Mouse (Mus musculus) G1E (cell line): ENCODE results near the gene Gon7. TPM values are rescaled to one million over a fixed set of nuclear protein-coding genes. Genes with fewer than 3 reads are reported as not detected.

Experiments
- ATAC-seq: 2 replicates; pipeline ENCODE4 v1.8.0; 2016; ENCODE audit warnings: mild to moderate bottlenecking; ENCODE audit not compliant: insufficient number of reproducible peaks, poor library complexity, low FRiP score, severe bottlenecking; ENCODE audit errors: extremely low read depth
- DNase-seq: peaks from one replicate; pipeline ENCODE4 v3.0.0; 2012; ENCODE audit warnings: low spot score
- H3K27me3 ChIP-seq: 2 replicates; pipeline ENCODE4 v1.6.1; 2012; ENCODE audit warnings: mild to moderate bottlenecking, low read length, inconsistent platforms; ENCODE audit not compliant: insufficient read depth
- H3K36me3 ChIP-seq: replicated peaks from 2 replicates; pipeline ENCODE3; 2012; ENCODE audit warnings: mild to moderate bottlenecking, inconsistent platforms
- H3K4me1 ChIP-seq: 2 replicates; pipeline ENCODE4 v1.6.1; 2012; ENCODE audit warnings: low read depth, low read length, inconsistent platforms, mixed read lengths; ENCODE audit not compliant: insufficient read depth
- H3K4me3 ChIP-seq: 2 replicates; pipeline ENCODE4 v1.5.1; 2012; ENCODE audit warnings: low read depth, mild to moderate bottlenecking, inconsistent platforms, low read length, moderate library complexity, mixed read lengths
- H3K9me3 ChIP-seq: replicated peaks from 2 replicates; pipeline ENCODE4 v1.6.1; 2012; ENCODE audit warnings: inconsistent platforms
- CTCF ChIP-seq: IDR thresholded peaks from 2 replicates; pipeline ENCODE4 v1.5.1; 2012; ENCODE audit warnings: low read depth, low read length, inconsistent platforms, mixed read lengths
- GATA1 ChIP-seq: IDR thresholded peaks from 2 replicates; pipeline ENCODE4 v1.6.1; 2012; ENCODE audit warnings: borderline replicate concordance, low read length, inconsistent platforms, mixed read lengths
- GATA2 ChIP-seq: IDR thresholded peaks from 2 replicates; pipeline ENCODE4 v1.6.1; 2012; ENCODE audit warnings: low read depth, low read length, inconsistent platforms, borderline replicate concordance
- POLR2AphosphoS5 ChIP-seq: IDR thresholded peaks from 2 replicates; pipeline ENCODE4 v1.6.1; 2012; ENCODE audit warnings: low read depth, low read length, inconsistent platforms; ENCODE audit not compliant: insufficient replicate concordance
- TAL1 ChIP-seq: conservative IDR thresholded peaks from 2 replicates; pipeline ENCODE4 v1.6.1; 2012; ENCODE audit warnings: low read depth, low read length, inconsistent platforms, mixed read lengths
- polyA plus RNA-seq: library from polyadenylated mRNA; stranded (reverse); fragments of >175 nt; gene quantifications from 2 replicates; pipeline ENCODE4 v1.2.3, GENCODE M21; 2012
- total RNA-seq, 2 experiments: library from RNA; stranded (forward) in 1 of 2; stranded (reverse) in 1 of 2; fragments of 200-1000 nt in 1 of 2; fragments of >200 nt in 1 of 2; fragmentation: Nextera tagmentation in 1 of 2; gene quantifications; 2 replicates each; pipeline ENCODE4 v1.2.3; 2014 to 2017

Gon7 gene
- total and polyA plus RNA-seq, 3 experiments, result 22.7 to 61.5 (median 41.2) TPM

GRCm38 (mm10) chr12:102763696-102764095 lies 6.1 kb upstream of the Gon7 start:
- no peak for TF ChIP-seq POLR2AphosphoS5
- TF ChIP-seq CTCF, result no peak
- no peak for TF ChIP-seq GATA1
- no peak for TF ChIP-seq GATA2
- no peak for TF ChIP-seq TAL1
- no peak overlapping the region for H3K4me3 ChIP-seq
- ATAC-seq, result no peak
- DNase-seq, result no peak
- peaks cover 77% of the 10 kb centered on the region for H3K36me3 ChIP-seq
- peaks cover 24% of the 10 kb centered on the region for H3K4me1 ChIP-seq
- no peaks in the 10 kb centered on the region for H3K27me3 ChIP-seq
- no peaks in the 10 kb centered on the region for H3K9me3 ChIP-seq

GRCm38 (mm10) chr12:102761668-102762067 lies 4.1 kb upstream of the Gon7 start:
- Histone ChIP-seq H3K9me3 (no peaks in the 10 kb centered on the region), H3K4me3 (no peak overlapping the region), H3K27me3 (no peaks in the 10 kb centered on the region), H3K4me1 (peaks cover 27% of the 10 kb centered on the region), H3K36me3 (peaks cover 58% of the 10 kb centered on the region)
- ATAC-seq (no peak), DNase-seq (no peak)
- TF ChIP-seq GATA2 (no peak), POLR2AphosphoS5 (no peak), GATA1 (no peak), CTCF (no peak), TAL1 (no peak)

DNA sequence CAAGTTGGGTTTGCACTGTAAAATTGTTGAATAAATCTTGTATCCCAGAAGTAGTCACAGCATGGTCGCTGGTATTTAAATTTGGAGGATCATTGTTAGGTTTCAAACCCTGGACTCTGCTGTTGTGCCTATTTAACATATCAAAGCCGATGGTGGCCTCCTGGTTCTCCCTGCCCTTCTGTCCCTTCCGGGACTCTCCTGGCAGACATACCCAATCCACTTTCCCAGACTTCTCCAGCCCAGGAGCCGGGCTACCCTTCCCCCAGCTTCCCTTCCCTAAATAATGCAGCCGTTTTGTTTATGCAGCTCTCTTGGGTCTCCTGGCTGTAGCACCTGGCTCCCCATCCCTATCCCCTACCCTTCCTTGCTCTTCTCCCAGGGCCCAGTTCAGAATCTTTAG lies 1.3 kb upstream of the Gon7 start:
- peak overlapping the region; percentile 86 for H3K4me3 ChIP-seq
- no peak for TF ChIP-seq POLR2AphosphoS5
- TF ChIP-seq TAL1, result no peak
- no peak for TF ChIP-seq GATA2
- TF ChIP-seq GATA1, result no peak
- no peak for TF ChIP-seq CTCF
- no peaks in the 10 kb centered on the region for H3K27me3 ChIP-seq
- peaks cover 42% of the 10 kb centered on the region for H3K4me1 ChIP-seq
- H3K9me3 ChIP-seq, result no peaks in the 10 kb centered on the region
- DNase-seq (no peak), ATAC-seq (no peak)
- peaks cover 55% of the 10 kb centered on the region for H3K36me3 ChIP-seq

- DNase-seq, result peak; percentile 20
Measured at GRCm38 (mm10) chr12:102758403-102758756, 777 bp upstream of the Gon7 start, which contains the start of gene Gm20604. Gene Gm20604 (minus strand): TSS chr12:102758672.

GRCm38 (mm10) chr12:102757055-102757688 lies 431 bp downstream of the Gon7 start:
- H3K27me3 ChIP-seq, result no peaks in the 10 kb centered on the region
- H3K9me3 ChIP-seq, result no peaks in the 10 kb centered on the region
- DNase-seq (peak; percentile 22), ATAC-seq (no peak)
- H3K4me3 ChIP-seq, result peak overlapping the region; percentile 86
- TF ChIP-seq CTCF, result no peak
- TF ChIP-seq TAL1, result no peak
- TF ChIP-seq GATA2, result no peak
- TF ChIP-seq GATA1, result no peak
- TF ChIP-seq POLR2AphosphoS5, result no peak
- H3K36me3 ChIP-seq, result peaks cover 49% of the 10 kb centered on the region
- H3K4me1 ChIP-seq, result peaks cover 40% of the 10 kb centered on the region

More at GRCm38 (mm10) chr12:102758403-102758756, 777 bp upstream of the Gon7 start, which contains the start of gene Gm20604:
- Histone ChIP-seq H3K36me3 (peaks cover 53% of the 10 kb centered on the region), H3K27me3 (no peaks in the 10 kb centered on the region), H3K9me3 (no peaks in the 10 kb centered on the region), H3K4me1 (peaks cover 43% of the 10 kb centered on the region), H3K4me3 (peak within 1 kb of the TSS; percentile 86)
- TF ChIP-seq GATA1, result no peak
- TF ChIP-seq GATA2, result no peak
- no peak for TF ChIP-seq POLR2AphosphoS5
- TF ChIP-seq TAL1, result no peak
- TF ChIP-seq CTCF, result no peak
- ATAC-seq, result no peak

- peak; percentile 28; the same call in 1 of the 2 replicates for TF ChIP-seq CTCF
- no peak for TF ChIP-seq GATA1
- no peak for ATAC-seq
- Histone ChIP-seq H3K9me3 (no peaks in the 10 kb centered on the region), H3K4me1 (peaks cover 40% of the 10 kb centered on the region), H3K36me3 (peaks cover 49% of the 10 kb centered on the region), H3K27me3 (no peaks in the 10 kb centered on the region), H3K4me3 (peak overlapping the region; percentile 86)
- DNase-seq, result no peak
Measured at GRCm38 (mm10) chr12:102756304-102756703, 1.3 kb downstream of the Gon7 start.
